Mouse (Mus musculus): Measurements from ENCODE around the gene Atp13a4. TPM values are rescaled to one million over a fixed set of nuclear protein-coding genes. Genes with fewer than 3 reads are reported as not detected.

Atp13a4 gene
- polyA plus RNA-seq, 1 experiment from 2014 or later, result 0.67 TPM

DNA sequence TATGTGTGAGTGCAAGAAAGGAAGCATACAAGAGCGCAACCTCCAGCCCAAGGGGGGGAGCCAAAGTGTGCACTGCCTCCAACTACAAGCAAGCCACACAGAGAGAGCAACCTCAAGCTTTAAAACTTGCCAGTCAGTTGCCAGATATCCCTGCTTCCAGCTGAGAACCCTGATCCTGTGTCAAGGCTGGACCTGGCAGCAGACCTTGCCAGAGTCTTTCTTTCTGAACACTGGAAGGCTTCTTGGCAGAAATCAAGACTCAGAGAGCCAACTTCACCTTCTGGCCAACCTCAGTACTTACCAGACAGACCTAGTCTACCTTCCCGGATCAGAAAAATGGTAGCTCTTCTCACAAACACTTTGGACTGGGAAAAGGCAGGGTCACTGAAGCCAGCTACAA lies 145.6 kb downstream of the Atp13a4 start:
- Histone ChIP-seq H3K9ac (ENCODE audit: low read length) (no peak overlapping the region), H3K4me2 (ENCODE audit: low read depth, low read length, severe bottlenecking) (no peak overlapping the region), H3K36me3 (ENCODE audit: control insufficient read depth, insufficient read depth, low read length) (no peaks in the 10 kb centered on the region), H3K4me1 (replicated peaks; ENCODE audit: control insufficient read depth, insufficient read depth, low read length) (no peaks in the 10 kb centered on the region), H3K27ac (ENCODE audit: low read depth, low read length) (no peak overlapping the region), H3K4me3 (ENCODE audit: low read depth, low read length) (no peak overlapping the region), H3K27me3 (ENCODE audit: control insufficient read depth, insufficient read depth, low read length) (no peaks in the 10 kb centered on the region), H3K9me3 (ENCODE audit: control insufficient read depth, low read length) (no peaks in the 10 kb centered on the region)
- DNase-seq (ENCODE audit: low spot score) (no peak), ATAC-seq (replicated peaks; ENCODE audit: low FRiP score) (no peak)
- 98% methylated on average over 2 of the region's 2 CpGs for WGBS

DNA sequence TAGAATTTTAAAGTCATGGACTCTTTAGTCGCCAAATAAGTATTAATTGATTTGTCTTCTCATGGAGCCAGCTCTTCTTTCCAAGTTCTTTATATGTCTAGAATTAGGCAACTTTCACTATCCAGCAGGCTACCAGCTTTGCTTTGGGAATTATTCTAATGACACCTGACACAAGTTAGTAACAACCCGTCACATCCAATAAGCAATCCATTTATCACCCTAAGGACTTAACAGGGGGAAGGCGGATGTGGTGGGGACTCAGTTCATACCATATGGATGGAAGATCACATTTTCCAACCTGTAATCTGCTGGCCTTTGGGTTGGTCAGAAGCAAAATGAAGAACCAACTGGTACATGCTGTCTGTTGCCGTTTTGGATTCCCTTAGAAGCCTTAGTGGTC lies 159.9 kb downstream of the Atp13a4 start:
- no peak overlapping the region for H3K27ac ChIP-seq (ENCODE audit: low read depth, low read length)
- H3K4me1 ChIP-seq (replicated peaks; ENCODE audit: control insufficient read depth, insufficient read depth, low read length), result no peaks in the 10 kb centered on the region
- H3K9ac ChIP-seq (ENCODE audit: low read length), result no peak overlapping the region
- H3K4me2 ChIP-seq (ENCODE audit: low read depth, low read length, severe bottlenecking), result no peak overlapping the region
- H3K27me3 ChIP-seq (ENCODE audit: control insufficient read depth, insufficient read depth, low read length), result no peaks in the 10 kb centered on the region
- no peak overlapping the region for H3K4me3 ChIP-seq (ENCODE audit: low read depth, low read length)
- ATAC-seq (replicated peaks; ENCODE audit: low FRiP score) (no peak), DNase-seq (ENCODE audit: low spot score) (no peak)
- 88% methylated on average over 4 of the region's 4 CpGs for WGBS
- H3K9me3 ChIP-seq (ENCODE audit: control insufficient read depth, low read length), result no peaks in the 10 kb centered on the region
- H3K36me3 ChIP-seq (ENCODE audit: control insufficient read depth, insufficient read depth, low read length), result no peaks in the 10 kb centered on the region

DNA sequence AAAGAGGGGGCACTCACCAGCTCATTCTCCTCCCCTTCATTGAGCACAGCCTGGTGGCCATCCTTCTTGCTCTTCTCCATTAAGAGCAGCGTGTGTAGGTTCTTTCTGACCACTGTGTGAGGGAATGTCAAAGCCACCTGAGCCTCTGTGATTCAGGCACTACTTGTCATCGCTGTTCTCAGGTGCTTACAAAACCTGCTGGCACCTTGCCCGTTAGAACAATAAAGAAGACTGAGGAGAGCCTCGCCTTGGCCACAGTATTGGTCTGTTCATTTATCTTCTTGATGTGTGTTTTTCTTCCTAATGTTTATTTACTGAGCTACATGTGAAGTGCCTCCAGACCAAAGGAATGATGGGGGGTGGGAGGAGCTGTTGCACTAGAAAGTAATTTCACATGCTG lies 166.2 kb downstream of the Atp13a4 start, which contains the start of gene Atp13a5:
Gene Atp13a5 (minus strand): TSS at position 275 of the 400 bp plus-strand sequence.
- no peak within 1 kb of the TSS for H3K27ac ChIP-seq (ENCODE audit: low read depth, low read length)
- H3K9ac ChIP-seq (ENCODE audit: low read length), result no peak within 1 kb of the TSS
- no peaks in the 10 kb centered on the region for H3K36me3 ChIP-seq (ENCODE audit: control insufficient read depth, insufficient read depth, low read length)
- no peak for DNase-seq (ENCODE audit: low spot score)
- ATAC-seq (replicated peaks; ENCODE audit: low FRiP score), result no peak
- H3K4me1 ChIP-seq (replicated peaks; ENCODE audit: control insufficient read depth, insufficient read depth, low read length), result no peaks in the 10 kb centered on the region
- no peaks in the 10 kb centered on the region for H3K9me3 ChIP-seq (ENCODE audit: control insufficient read depth, low read length)
- no peak within 1 kb of the TSS for H3K4me3 ChIP-seq (ENCODE audit: low read depth, low read length)
- H3K27me3 ChIP-seq (ENCODE audit: control insufficient read depth, insufficient read depth, low read length), result no peaks in the 10 kb centered on the region
- no peak within 1 kb of the TSS for H3K4me2 ChIP-seq (ENCODE audit: low read depth, low read length, severe bottlenecking)
- 84% methylated on average over 4 of the region's 4 CpGs for WGBS

DNA sequence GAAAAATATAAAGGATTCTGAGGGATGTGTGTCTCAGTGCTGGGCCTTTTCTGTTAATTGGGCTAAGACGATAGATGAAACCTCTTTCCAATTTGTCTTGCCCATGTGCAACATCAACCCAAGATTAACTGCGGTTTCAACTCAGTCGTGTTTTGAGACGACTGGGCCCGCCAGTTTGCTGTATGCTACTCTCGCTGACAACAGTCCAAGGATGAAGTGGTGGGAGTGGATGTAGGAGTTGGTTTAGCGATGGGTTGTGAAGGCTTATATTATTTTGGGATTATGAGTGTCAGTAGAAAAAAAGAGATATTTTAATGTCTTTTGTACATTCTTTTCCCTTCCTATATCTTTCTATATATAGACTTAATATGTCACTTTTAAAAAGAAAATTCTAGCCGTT lies 170.0 kb downstream of the Atp13a4 start:
- Histone ChIP-seq H3K4me3 (ENCODE audit: low read depth, low read length) (no peak overlapping the region), H3K36me3 (ENCODE audit: control insufficient read depth, insufficient read depth, low read length) (no peaks in the 10 kb centered on the region), H3K27me3 (ENCODE audit: control insufficient read depth, insufficient read depth, low read length) (no peaks in the 10 kb centered on the region), H3K27ac (ENCODE audit: low read depth, low read length) (no peak overlapping the region), H3K9ac (ENCODE audit: low read length) (no peak overlapping the region), H3K4me2 (ENCODE audit: low read depth, low read length, severe bottlenecking) (no peak overlapping the region), H3K4me1 (replicated peaks; ENCODE audit: control insufficient read depth, insufficient read depth, low read length) (no peaks in the 10 kb centered on the region), H3K9me3 (ENCODE audit: control insufficient read depth, low read length) (no peaks in the 10 kb centered on the region)
- DNase-seq (ENCODE audit: low spot score), result no peak
- ATAC-seq (replicated peaks; ENCODE audit: low FRiP score), result no peak
- 93% methylated on average over 8 of the region's 8 CpGs for WGBS

Other genes starting within 250 kb of the Atp13a4 start
- gene Atp13a5, start 166.1 kb downstream of the Atp13a4 start, polyA plus RNA-seq (2014; fragmentation: Nextera tagmentation; extraction: Ambion mirVana), result not detected in 2 replicates
- gene Opa1, start 34.5 kb upstream of the Atp13a4 start, polyA plus RNA-seq (2014; fragmentation: Nextera tagmentation; extraction: Ambion mirVana), result 50.2 and 53.1 TPM in 2 replicates